Mouse (Mus musculus) bone marrow, adult 2 months (tissue): ENCODE data around the gene Gm6408.

ENCODE experiments used
- CTCF ChIP-seq: fragments of 200-500 bp; IDR thresholded peaks from 2 replicates; pipeline ENCODE4 v1.5.1; 2011; ENCODE audit warnings: low read length, control low read depth; ENCODE audit not compliant: control insufficient read depth, insufficient read depth
- POLR2A ChIP-seq: fragments of 200-500 bp; IDR thresholded peaks from 2 replicates; pipeline ENCODE4 v1.6.1; 2011; ENCODE audit warnings: low read depth, mild to moderate bottlenecking, control low read depth, low read length, borderline replicate concordance; ENCODE audit not compliant: control insufficient read depth

- no peak for TF ChIP-seq CTCF
- no peak for TF ChIP-seq POLR2A
These were observed 35.1 kb upstream of the Gm6408 start for GRCm38 (mm10) chr5:146446633-146447032.
